Mouse (Mus musculus) E14TG2a.4 (cell line): ENCODE measurements around the gene Relb.

Source experiments
- CTCF ChIP-seq: conservative IDR thresholded peaks from 2 replicates; pipeline ENCODE4 v1.5.1; 2014; ENCODE audit warnings: low read length
- NANOG ChIP-seq: IDR thresholded peaks from 2 replicates; pipeline ENCODE4 v1.6.1; 2014; ENCODE audit warnings: borderline replicate concordance, low read length, mixed read lengths
- POU5F1 ChIP-seq: IDR thresholded peaks from 2 replicates; pipeline ENCODE4 v1.6.1; 2014; ENCODE audit warnings: low read length, borderline replicate concordance

GRCm38 (mm10) chr7:19577141-19577852 lies 51.9 kb downstream of the Relb start, which contains the start of the genes Zfp296 and Gemin7:
- no peak for TF ChIP-seq CTCF
- no peak for TF ChIP-seq POU5F1
- TF ChIP-seq NANOG = no peak
